Mouse (Mus musculus) urinary bladder, postnatal 36 days (tissue): ENCODE results near the gene Gm128.

Experiments
- DNase-seq, 2 experiments: peaks; one replicate each; pipeline ENCODE4 v3.0.0; 2022; ENCODE audit warnings: low spot score in 2 of 2, mixed read lengths in 1 of 2

The Gm128 gene

DNA sequence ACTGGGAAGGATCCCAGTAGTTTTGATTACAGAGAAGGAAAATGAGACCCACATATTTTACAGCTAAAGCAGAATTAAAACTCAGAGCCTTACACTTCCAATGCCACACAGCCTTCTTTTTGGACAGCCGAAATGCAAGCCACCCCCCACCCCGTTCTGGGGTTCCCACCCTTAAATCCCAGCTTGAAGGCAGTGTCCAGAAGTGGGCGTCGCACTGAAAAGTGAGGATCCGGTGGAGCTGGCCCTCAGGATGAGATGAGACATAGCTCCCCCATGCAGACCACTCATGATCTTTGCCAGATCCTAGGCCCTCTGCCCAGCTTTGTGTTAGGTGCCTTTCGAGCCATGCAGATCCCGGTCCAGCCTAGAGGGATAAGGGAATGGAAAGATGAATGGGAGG lies at the start of gene Gm128:
Gene Gm128 (minus strand): TSS at position 101 of the 400 bp plus-strand sequence.
- DNase-seq: no peak

DNA sequence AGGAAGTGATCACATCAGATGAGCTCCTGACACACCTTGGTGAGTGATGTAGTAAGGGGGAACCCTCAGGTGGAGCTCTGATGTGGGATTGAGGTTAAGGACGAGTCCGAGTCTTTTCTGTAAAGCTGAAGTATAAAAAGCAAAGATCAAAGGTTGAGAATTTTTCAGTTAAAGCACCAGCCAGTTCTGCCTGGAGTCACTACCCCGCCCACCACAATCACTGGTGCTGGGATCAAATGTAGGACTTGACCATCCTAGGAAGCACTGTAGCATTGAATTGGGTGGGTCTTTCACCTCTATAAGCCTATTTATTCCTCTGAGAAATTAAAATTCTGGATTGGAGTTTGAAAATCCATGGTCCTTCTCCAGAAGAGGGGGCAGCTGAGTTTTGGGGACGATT lies 49.6 kb upstream of the Gm128 start:
- no peak for DNase-seq

DNA sequence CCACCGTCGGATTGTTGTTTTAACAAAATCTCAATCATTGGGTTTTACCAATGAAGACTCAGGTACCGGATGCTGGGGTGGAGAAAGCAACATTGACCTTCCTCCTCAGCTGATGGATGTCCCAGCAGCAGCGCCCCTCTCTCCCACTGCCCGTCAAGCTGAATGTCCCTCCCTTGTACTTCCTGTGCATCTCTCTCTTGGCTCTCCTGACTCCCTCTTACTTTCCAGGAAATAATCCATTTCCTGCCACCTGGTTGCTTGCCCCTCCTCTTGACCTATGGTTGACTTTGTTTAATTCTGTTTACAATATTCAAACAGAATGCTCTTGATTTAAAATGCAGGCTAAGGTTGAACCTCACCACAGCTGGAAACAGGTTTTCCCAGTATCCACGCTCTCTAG lies 48.8 kb upstream of the Gm128 start:
- DNase-seq: no peak

DNA sequence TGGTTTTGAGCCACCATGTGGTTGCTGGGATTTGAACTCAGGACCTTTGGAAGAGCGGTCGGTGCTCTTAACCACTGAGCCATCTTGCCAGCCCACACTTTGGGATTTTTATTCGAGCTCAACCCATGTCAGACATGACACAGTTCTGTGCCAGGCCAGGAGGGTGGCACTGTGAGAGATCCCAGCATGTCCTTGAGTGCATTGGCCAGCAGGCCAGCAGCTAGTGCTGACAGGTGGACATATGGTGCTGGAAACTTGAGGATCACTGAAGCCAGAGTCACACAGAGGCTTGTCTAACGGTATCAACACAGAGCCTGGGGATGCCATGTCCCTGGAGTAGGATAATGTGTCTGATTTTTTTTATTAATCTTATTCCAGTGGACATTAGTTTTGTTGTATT lies 48.0 kb upstream of the Gm128 start:
- DNase-seq: no peak

DNA sequence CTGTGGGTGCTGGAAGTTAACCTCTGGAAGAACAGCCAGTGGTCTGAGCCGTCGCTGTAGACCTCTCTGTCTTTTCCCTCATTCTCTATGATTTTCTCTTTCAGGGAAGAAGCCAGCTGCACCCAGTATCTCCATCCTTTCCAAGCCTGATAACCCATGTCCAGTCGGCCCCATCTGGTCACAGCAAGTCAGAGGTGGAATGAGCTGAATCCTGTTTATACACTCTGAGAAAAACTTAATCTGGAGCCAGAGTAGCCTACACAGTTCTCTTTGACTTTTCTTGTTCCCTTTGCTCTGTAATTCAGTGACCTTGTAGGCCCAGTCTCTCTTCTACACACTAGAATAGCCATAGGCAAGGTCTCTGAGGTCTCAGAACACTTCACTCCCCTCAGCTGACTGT lies 46.1 kb upstream of the Gm128 start:
- no peak for DNase-seq

DNA sequence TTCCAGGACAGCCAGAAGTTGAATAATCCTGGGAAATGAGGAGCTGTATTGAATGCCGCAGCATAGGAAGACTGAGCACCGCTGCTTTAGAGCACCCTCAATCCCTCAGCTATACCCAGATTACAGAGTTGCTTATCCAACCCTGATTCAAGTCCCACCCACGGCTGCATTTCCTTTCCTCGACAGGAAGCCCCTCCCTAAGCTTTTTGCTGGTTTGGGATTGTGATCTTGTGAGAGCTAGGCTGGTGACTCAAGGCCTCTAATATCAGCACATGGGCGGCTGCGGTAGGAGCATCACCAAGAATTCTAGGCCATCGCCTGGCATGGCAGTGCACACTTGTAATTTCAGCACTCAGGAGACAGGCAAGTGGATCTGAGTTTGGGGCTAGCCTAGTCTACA lies 45.1 kb upstream of the Gm128 start:
- no peak for DNase-seq

DNA sequence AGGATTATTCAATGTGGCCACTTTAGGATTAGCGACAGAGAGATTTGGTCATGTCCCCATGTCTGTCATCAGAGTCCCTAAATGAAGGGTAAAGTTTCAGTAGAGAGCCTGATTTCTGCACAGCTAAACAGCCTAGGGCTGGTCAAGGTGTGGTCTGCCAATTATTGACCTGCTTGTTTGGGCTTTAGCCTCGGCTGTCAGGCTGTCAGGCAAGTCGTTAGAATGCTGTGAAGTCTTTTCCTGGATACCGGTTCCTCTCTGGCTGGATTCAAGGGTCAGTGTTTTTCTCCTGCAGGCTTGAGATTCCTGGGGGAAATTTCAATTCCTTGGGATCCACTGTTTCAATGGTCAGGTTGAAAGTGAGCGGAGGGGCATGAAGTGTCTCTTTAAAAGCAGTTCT lies 44.6 kb upstream of the Gm128 start:
- DNase-seq: no peak

DNA sequence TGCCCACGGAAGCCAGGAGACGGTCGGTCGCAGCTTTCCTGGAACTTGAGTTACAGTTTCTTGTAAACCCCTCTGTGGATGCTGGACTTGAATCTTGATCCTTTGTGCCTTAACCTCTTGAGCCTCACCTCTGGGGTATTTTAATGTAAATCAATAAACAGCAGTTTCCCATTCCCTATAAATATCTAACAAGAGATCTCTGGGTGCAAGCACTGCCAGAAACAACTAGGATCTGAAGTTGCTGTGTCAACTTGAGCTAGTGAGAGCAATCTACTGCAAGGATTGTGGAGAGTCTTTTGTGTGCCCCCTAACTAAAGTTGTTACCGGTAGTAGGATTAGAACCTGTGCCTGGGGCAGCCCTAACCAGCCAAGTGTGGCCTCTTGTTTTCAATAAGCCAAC lies 44.0 kb upstream of the Gm128 start:
- no peak for DNase-seq

DNA sequence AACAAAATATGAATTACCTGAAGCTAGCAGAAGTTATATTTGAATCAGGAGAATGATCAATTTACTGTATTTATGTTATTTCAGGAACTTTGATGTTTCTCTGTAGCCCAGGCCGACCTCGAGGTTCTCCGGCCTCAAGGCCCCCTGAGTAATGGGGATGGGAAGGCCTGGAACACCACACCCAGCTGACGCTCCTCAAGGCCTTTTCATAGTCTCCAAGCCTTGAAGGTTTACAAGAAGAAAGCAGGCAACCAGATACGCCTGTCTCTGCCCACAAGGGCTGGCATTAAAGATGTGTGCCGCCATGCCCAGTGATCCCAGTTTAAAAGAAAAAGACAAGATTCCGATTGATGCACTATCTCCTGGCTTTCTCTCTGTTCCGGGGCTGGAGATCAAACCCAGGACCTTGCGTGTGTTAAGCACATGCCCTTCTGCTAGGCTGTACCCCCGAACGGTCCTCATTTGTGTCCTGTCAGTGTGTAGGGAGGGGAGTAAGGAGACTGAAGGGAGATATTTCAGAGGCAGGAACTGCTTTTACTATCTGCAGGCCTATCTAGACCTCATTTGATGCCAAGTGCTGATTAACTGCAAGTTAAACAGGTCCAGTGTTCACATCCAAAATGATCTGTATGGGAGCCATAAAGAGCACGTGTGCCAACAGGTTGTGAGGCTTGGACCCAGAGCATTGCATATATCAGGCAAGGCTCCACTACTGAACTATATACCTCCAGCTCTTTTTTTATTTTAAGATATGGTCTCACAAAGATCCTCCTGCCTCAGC lies 43.3 kb upstream of the Gm128 start:
- no peak for DNase-seq

DNA sequence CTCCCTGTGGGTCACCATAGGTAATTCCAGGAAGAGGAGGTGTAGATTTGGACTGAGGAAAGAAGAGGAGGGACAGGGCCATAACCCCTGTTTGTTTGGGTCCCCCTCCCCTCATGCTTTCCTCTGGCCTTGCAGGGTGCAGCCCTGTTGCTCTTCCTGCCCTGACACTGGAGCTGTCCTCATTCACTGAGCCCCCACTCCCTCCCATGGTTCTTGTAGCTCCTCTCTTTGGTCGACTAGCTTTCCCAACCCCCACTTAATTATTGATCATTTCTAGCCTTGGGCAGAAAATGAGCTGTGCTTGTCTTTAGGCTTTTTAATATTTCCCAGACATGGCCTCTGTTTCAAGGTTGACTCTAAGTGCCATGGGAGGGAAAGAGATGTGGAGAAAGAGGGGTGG lies 42.7 kb upstream of the Gm128 start:
- no peak for DNase-seq

DNA sequence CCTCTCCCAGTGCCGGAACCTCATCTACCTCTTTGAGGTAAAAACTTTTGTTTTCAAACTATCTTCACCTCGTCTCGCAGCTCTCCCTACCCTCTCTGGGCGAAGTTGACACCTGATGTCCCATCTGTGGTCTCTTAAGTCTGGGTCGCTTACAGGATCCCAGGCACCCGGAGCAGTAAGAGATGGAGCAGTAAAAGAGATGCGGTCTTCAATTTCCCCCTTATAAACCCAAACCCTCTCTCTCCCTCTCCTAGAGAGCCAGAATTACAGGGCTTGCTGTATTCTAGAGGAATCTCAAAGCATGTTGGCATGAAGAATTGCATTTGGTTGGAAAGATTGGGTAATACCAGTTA lies 42.2 kb upstream of the Gm128 start:
- DNase-seq: no peak

DNA sequence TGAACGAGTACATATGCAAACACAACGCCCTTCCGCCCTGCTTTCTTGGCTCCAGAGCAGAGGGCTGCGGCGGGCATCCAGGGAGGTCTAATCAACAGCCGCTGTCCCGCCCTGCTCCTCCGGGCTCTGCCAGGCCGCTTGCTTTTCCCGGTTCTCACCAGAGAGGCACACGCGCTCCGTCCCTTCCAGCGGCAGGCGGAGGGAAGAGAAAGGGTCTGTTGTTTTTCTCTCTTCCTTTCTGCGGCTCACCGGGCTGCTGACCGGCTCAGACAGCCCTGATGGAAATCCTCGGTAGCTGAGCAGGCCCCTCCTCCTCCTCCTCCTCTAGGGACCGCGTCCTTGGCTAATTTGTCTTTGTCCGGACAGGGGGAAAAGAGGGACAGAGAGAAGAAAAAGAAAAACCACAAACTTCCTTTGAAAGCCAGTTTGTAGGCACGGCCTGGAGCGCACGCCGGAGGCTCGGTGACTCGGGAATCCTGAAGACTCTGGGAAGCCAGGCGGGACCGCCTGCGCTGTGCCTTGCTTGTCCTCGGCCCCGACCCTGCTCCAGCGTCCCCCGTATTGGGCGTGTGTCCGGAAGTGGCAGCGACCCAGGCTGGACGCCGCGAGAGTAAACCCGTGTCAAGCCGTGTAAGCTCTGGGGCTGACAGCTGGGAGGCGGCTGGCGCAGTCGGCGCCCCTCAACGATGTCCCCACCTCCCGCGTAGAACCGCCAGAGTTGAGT lies 41.6 kb upstream of the Gm128 start:
- DNase-seq: peak; percentile 71 to 83

DNA sequence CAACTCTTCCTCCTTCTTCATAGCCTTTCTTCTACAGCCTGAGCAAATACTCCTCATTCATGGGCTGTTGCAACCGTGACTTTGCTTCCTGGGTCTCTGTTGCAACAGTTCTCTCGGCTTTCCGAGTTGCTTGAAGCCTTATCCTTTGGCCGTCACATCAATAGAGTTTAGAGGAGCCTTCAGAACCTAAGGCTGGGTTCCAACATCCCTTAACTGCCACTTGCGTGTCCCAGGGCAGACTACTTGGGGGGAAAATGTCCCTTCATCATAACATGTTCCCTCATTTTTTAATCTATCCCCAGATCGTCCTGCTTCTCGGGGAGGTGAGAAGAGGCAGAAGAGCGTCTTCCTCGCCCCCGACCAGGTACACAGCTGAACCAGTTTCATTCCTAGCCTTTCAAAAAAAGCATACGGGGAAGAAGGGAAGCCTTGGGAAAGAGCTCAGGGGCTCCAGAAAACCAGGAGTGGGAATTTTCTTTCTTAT lies 41.0 kb upstream of the Gm128 start:
- peak in 1 of 2 experiments; percentile 66 for DNase-seq

DNA sequence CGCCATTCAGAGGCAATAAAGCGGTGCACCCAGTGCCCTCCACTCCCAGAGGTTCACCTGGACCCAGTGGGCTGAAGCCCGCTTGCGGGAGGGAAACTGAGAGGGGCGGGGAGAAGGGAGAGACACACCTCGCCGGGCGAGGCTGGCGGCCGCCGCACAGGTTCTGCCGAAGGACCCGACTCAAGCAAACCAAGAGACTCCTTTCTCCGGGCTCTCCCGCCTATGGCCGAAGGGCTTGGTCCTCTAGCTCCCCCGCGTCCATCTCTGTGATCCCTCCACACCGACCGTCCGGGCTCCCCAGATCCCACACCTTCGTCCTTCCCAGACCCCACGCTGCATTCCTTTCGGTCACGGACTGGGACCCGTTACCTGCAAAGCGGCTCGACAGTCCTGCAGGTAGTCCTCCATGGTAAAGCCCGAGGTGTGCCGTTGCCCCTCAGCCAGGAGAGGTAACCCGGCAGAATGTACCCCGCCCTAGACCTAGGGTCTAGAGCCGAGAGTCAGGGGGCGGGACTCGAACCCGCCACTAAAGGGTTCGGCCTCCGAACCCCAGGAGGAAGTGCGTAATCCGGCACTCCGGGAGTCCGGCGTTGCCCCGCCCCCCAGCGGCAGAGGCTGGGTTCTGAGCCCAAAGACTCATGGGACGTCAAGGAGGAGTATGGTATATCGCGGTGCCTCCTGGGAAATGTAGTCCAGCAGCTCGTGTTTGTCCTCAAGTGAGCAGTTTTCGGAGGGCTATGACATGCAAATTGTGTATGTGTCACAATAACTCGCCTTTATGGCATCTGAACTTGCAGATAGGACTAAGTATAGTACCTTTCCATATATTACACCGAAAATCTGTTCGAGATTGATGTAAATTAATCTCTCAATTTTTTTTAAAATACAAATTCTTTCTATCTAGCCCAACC lies 40.1 kb upstream of the Gm128 start, which contains the start of the genes Mindy1 and Prune1:
Gene Mindy1 (plus strand): TSS at position 130 of the 911 bp plus-strand sequence.
Gene Prune1 (minus strand): TSS at position 861 of the 911 bp plus-strand sequence.
- peak; percentile 96 to 98 for DNase-seq

DNA sequence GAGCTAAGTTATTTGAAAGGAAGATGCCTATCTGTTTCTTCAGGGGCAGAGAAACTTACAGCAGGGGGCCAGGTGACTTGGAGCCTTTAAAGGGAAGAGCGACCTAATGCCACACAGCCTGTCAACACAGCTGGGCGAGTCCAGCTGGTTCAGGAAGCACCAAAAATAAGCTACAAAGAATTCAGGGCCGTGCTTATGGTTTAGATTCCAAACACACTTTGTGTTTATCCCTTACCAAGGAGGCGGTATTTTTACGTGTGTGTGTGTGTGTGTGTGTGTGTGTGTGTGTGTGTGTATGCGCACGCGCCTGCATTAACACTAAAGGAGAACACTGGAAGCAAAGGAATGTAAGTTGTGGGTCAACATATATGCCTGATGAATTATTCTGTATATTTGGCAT lies 39.3 kb upstream of the Gm128 start:
- no peak for DNase-seq

DNA sequence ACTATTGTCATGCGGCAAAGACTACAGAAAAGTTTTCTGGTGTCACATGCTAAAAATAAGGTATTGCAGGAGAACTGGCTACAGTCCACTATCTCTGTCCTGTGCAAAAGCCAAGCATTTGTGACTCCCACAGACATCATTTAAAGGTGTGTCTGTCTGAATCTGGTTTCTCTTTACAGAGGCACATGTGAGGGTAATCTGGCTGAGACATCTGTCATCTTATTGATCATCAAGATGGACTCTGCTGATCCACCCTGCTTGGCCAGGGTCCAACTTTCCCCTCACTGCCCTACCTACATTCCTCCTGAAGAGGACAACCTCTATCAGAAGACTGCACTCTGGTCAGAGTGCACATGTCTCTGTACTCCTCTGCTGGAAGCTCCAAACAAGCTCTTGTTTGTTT lies 35.8 kb upstream of the Gm128 start:
- DNase-seq: no peak

DNA sequence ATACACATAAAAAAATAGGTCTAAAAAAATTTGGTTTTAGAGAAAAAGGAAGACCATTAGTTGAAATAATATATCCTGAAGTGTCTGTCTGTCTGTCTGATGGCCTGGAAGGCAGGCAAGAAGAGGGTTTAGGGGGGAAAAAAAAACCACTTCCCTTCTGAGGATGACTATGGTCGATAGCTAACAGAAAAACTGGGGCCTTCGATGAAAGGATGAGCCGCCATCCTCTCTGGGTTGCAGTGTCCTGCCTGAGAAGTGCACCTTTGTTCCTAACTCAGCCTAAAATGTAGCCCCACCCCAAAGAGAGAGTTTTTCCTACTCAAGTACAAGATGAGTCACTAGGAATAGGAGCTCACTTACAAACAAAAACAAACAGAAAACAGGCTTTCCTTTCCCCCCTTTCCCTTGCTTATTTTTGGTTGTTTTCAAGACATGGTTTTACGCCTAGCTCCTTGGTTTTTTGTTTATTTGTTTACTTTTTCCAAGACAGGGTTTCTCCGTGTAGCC lies 35.1 kb upstream of the Gm128 start:
- DNase-seq: no peak

DNA sequence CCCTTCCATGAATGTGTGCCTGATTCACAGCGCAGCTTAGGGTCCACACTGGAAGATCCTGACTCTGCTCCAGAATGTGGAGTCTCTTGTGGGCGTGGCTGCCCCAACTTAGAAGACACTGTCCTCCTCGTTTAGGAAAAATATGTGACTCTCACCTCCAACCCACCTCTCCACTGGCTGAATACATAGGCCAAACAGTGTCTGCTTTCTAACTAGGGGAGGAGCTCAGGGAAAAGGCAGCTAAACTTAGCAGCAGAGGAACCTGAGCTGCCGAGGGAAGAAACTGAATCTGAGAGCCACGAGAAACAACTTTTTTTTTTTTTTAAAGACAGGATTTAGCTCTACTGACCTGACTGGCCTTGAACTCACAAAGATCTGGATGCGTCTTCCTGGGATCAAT lies 33.8 kb upstream of the Gm128 start:
- DNase-seq: no peak

DNA sequence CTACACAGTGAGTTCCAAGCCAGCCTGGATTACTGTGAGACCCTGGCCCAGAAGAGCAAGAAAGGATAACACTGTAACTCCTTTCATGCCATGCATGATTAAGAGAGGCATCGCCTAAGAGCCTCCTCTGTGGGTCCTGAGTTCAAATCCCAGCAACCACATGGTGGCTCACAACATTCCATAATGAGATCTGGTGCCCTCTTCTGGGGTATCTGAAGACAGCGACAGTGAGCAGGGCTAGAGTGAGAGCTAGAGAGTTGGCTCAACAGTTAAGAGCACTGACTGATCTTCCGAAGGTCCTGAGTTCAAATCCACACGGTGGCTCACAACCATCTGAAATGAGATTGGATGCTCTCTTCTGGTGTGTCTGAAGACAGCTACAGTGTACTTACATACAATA lies 33.1 kb upstream of the Gm128 start:
- DNase-seq: no peak

DNA sequence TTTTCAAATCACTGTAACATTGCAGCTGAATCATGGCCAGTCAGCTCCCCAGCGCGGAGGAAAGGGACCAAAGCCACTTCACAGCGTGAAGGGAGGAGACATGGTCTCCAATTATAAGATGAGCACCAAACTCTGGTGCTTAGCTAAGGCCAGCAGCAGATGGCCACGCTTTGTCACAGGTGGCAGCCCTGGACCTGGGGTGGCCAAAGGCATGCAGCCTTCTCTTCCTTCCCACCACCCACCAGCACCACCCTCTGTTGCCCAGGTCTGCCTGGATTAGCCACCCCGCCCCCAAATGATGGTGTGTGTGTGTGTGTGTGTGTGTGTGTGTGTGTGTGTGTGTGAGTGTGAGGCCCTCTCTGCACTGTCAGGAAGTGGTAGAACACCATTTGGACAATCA lies 32.1 kb upstream of the Gm128 start:
- DNase-seq: no peak

DNA sequence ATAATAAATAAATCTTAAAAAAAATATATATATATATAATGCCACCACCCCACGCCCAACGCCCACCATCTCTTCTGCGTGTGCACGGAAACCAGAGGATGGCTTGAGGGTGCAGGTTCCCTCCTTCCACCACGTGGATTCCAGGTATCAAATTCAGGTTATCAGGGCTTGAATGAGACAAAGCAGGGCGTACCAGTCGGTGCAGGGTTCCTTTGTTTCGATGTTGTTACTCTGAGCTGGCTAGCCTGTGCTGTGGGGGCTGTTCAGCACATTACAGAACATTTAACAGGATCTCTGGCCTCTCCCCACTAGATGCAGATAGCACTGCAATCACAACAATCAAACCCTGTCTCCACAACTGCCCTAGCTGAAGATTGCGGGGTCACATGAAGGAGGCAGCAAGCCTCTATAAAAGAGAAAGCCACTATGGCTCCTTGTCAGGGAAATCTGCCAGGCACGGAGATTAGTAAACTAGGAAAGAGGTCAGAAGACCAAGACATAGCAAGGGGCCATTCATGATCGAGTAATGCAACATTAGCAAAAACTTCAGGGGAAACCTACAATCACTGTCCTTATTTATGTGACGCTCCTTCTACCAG lies 29.5 kb upstream of the Gm128 start:
- DNase-seq: peak in 1 of 2 experiments; percentile 51
